11 mouse cellular contexts compared by ENCODE assay signal in the genomic region with DNA sequence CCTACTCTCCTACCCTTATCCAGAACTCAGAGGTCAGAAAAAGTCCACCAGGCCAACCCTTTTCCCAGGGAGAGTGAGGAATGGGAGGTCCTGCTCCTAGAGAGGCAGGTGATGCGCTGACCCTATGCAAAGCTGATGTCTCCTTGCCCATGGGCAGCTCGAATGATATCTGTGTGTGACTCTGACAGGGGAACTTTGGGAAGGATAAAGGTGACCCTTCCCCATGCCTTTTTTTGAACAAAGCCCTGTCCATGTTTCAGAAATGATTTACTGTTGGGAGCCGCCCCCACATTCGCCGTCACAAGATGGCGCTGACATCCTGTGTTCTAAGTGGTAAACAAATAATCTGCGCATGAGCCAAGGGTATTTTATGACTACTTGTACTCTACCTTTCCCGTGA. TPM values are rescaled to one million over a fixed set of nuclear protein-coding genes. Genes with fewer than 3 reads are reported as not detected.
"Had no signal": no experiment of that assay in that cellular context is flagged by ENCODE, and none has a peak within 500 bp of the region (broad histone marks: within the 10 kb centered on the region; RNA-seq: fewer than 3 reads in every experiment).

No protein-coding gene starts in this region.

RNA-seq across cellular contexts. Expression of a gene that starts 57.2 kb away (rescaled TPM):
- total RNA-seq: gastrocnemius, adult 18-20 months; gastrocnemius, adult 8-10 months; gastrocnemius, postnatal 14 days; gastrocnemius, postnatal 36 days; heart, adult 18-20 months; heart, adult 8-10 months; heart, postnatal 10 days; heart, postnatal 25 days; left cerebral cortex, postnatal 25 days had no signal
- polyA plus RNA-seq: kidney, adult 2 months; liver, adult 2 months had no signal
